Mouse (Mus musculus): ENCODE results near the gene Nup50. TPM values are rescaled to one million over a fixed set of nuclear protein-coding genes. Genes with fewer than 3 reads are reported as not detected.

Gene Nup50
- total and polyA plus RNA-seq, 3 experiments: 3.8 to 16.6 (median 15.5) TPM

DNA sequence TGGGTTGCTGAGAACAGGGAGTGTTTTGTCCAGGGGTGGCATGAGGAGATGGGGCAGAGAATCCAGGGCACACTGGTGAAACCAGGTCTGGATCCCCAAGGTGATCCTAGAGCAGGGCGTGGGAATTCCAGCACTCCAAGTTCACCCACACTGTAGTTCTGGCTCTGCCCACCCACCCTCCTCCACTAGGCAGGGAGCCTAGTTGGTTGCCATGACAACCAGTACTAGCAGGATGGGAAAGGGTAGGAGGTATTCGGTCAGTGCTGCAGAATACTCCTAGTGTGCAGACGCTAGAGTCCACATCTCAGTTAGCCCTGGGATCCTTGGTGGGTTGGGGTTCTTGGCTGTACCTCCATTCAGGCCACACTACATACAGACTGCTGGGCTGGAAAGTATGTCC is 34.6 kb downstream of the Nup50 start:
- Histone ChIP-seq H3K4me1 (ENCODE audit: control insufficient read depth, insufficient read depth, low read length) (no peaks in the 10 kb centered on the region), H3K27me3 (ENCODE audit: control insufficient read depth, insufficient read depth, low read length) (no peaks in the 10 kb centered on the region), H3K4me3 (no peak overlapping the region), H3K36me3 (ENCODE audit: control insufficient read depth, insufficient read depth, low read length) (no peaks in the 10 kb centered on the region), H3K79me2 (replicated peaks; ENCODE audit: control insufficient read depth, insufficient read depth, low read length) (peaks cover 3% of the 10 kb centered on the region), H3K27ac (no peak overlapping the region), H3K9ac (ENCODE audit: low read depth, low read length) (no peak overlapping the region)
- TF ChIP-seq CTCF (IDR thresholded peaks at IDR 0.05): no peak
- no peak for TF ChIP-seq EP300 (IDR thresholded peaks at IDR 0.05; ENCODE audit: insufficient read depth, low read depth, low read length)
- TF ChIP-seq POLR2A (IDR thresholded peaks at IDR 0.05; ENCODE audit: insufficient read depth, low read depth, low read length): no peak
- DNase-seq: no peak
- WGBS: 56% methylated on average over 3 of the region's 3 CpGs
- intact Hi-C loops (cut with DNase I): no loop called here

DNA sequence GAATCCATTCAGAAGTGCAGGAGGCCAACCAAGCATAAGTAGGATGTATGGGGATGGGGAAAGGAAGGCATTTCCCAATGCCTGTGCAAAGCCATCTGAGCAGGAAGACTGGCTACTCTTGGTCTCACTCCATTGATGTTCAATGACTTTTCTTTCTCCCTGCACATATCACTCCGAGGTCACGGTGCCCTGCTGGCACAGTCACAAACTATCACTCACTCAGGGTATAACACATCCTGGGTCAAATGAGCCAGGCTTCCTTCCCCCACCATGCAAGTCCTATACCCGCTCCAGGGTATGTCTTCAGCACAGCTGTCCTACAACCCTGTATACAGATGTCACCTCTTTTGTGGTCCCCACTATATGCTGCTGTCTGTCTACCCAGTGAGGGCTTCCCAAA is 35.1 kb downstream of the Nup50 start:
- TF ChIP-seq CTCF (IDR thresholded peaks at IDR 0.05): no peak
- TF ChIP-seq POLR2A (IDR thresholded peaks at IDR 0.05; ENCODE audit: insufficient read depth, low read depth, low read length): no peak
- TF ChIP-seq EP300 (IDR thresholded peaks at IDR 0.05; ENCODE audit: insufficient read depth, low read depth, low read length): no peak
- Histone ChIP-seq H3K9ac (ENCODE audit: low read depth, low read length) (no peak overlapping the region), H3K36me3 (ENCODE audit: control insufficient read depth, insufficient read depth, low read length) (no peaks in the 10 kb centered on the region), H3K27me3 (ENCODE audit: control insufficient read depth, insufficient read depth, low read length) (no peaks in the 10 kb centered on the region), H3K27ac (no peak overlapping the region), H3K4me1 (ENCODE audit: control insufficient read depth, insufficient read depth, low read length) (no peaks in the 10 kb centered on the region), H3K4me3 (no peak overlapping the region), H3K79me2 (replicated peaks; ENCODE audit: control insufficient read depth, insufficient read depth, low read length) (peaks cover 3% of the 10 kb centered on the region)
- DNase-seq: no peak
- 93% methylated on average over 3 of the region's 3 CpGs for WGBS
- intact Hi-C loops (cut with DNase I): no loop called here

DNA sequence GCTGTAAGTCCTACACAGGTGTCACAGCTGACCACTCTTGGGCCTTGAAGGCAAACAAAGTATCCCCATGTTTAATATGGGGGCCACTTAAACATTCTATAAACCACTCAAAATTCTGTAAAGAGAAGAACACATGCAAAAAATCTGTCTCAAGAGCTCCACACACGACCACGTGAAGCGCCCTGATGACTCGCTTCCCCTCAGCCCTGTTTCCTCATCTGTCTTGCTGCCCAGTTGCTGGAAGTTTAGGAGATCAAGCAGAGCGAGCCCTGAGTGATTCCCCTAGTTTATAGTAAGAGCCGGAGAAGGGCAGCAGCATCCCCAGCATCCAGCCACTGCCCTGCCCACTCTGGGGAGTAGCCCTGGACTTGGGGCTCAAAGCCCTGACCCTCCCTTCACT is 36.7 kb downstream of the Nup50 start:
- Histone ChIP-seq H3K4me1 (ENCODE audit: control insufficient read depth, insufficient read depth, low read length) (no peaks in the 10 kb centered on the region), H3K79me2 (replicated peaks; ENCODE audit: control insufficient read depth, insufficient read depth, low read length) (peaks cover 3% of the 10 kb centered on the region), H3K36me3 (ENCODE audit: control insufficient read depth, insufficient read depth, low read length) (no peaks in the 10 kb centered on the region), H3K4me3 (no peak overlapping the region), H3K27me3 (ENCODE audit: control insufficient read depth, insufficient read depth, low read length) (no peaks in the 10 kb centered on the region), H3K27ac (no peak overlapping the region), H3K9ac (ENCODE audit: low read depth, low read length) (no peak overlapping the region)
- DNase-seq: no peak
- 77% methylated on average over 6 of the region's 6 CpGs for WGBS
- intact Hi-C loops (cut with DNase I): no loop called here
- TF ChIP-seq EP300 (IDR thresholded peaks at IDR 0.05; ENCODE audit: insufficient read depth, low read depth, low read length) (no peak), CTCF (IDR thresholded peaks at IDR 0.05) (no peak), POLR2A (IDR thresholded peaks at IDR 0.05; ENCODE audit: insufficient read depth, low read depth, low read length) (no peak)

DNA sequence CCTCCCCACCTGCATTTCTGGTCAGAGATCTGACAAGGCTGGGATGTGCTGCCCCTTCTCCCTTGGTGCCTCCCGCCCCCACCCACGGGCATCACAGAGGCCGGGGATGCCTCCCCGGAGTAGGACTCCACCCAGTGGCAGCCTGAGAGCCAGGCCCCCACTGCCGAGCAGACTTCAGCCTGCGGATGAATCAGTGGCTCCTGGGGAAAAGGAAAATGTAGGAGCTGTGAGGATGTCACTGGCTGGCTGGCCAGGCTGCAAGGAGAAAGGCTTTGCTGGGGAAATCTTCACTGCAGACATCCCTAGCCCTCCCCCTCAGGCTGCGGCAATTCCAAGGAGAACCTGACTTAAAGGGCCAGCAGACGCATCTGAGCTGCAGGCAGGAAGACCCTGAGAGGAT is 37.5 kb downstream of the Nup50 start:
- Histone ChIP-seq H3K4me1 (ENCODE audit: control insufficient read depth, insufficient read depth, low read length) (no peaks in the 10 kb centered on the region), H3K9ac (ENCODE audit: low read depth, low read length) (no peak overlapping the region), H3K79me2 (replicated peaks; ENCODE audit: control insufficient read depth, insufficient read depth, low read length) (peaks cover 3% of the 10 kb centered on the region), H3K36me3 (ENCODE audit: control insufficient read depth, insufficient read depth, low read length) (no peaks in the 10 kb centered on the region), H3K27ac (no peak overlapping the region), H3K27me3 (ENCODE audit: control insufficient read depth, insufficient read depth, low read length) (no peaks in the 10 kb centered on the region), H3K4me3 (no peak overlapping the region)
- no peak for DNase-seq
- intact Hi-C loops (cut with DNase I): no loop called here
- no peak for TF ChIP-seq EP300 (IDR thresholded peaks at IDR 0.05; ENCODE audit: insufficient read depth, low read depth, low read length)
- 34% methylated on average over 8 of the region's 8 CpGs for WGBS

DNA sequence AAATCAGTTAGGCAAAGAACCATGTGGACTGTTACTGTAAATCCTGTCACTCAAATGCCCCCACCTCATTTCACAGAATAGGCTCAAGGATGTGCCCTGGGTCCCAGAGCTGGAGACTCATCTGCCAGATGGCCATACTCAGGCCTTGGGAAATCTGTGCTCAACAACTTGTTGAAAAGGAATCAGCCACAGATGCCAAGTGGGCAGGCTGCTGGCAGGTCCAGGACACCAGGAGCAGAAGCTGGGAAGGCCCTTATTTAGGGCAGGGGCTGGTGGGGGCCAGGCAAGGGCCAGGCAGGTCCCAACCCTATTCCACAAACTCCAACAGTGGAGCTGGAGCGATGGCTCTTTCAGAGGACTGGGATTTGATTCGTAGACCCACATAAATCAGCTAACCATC is 39.3 kb downstream of the Nup50 start:
- Histone ChIP-seq H3K4me3 (no peak overlapping the region), H3K4me1 (ENCODE audit: control insufficient read depth, insufficient read depth, low read length) (no peaks in the 10 kb centered on the region), H3K36me3 (ENCODE audit: control insufficient read depth, insufficient read depth, low read length) (no peaks in the 10 kb centered on the region), H3K27ac (no peak overlapping the region), H3K79me2 (replicated peaks; ENCODE audit: control insufficient read depth, insufficient read depth, low read length) (peaks cover 3% of the 10 kb centered on the region), H3K27me3 (ENCODE audit: control insufficient read depth, insufficient read depth, low read length) (no peaks in the 10 kb centered on the region), H3K9ac (ENCODE audit: low read depth, low read length) (no peak overlapping the region)
- no peak for DNase-seq
- intact Hi-C loops (cut with DNase I): no loop called here
- 93% methylated on average over 2 of the region's 2 CpGs for WGBS
- TF ChIP-seq EP300 (IDR thresholded peaks at IDR 0.05; ENCODE audit: insufficient read depth, low read depth, low read length): no peak
- TF ChIP-seq CTCF (IDR thresholded peaks at IDR 0.05): no peak
- no peak for TF ChIP-seq POLR2A (IDR thresholded peaks at IDR 0.05; ENCODE audit: insufficient read depth, low read depth, low read length)

DNA sequence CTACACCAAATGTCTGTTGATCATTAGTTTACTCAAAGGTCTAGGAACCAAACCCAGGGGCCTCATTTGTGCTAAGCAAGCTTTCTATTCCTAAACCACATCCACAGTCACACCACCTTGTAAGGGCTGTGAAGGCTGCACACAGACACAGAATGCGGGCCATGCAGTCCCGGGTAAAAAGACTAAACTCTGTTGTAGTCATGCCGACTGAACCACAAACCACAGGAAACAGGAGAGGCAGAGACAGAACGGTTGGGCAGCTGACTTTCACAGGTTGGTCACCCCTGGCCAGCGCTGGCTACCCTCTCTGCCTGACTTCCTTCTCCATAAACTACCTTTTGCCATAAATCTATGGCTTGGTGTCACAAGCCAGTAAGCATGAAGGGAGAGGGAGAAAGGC is 41.6 kb downstream of the Nup50 start:
- WGBS: 79% methylated on average over 5 of the region's 5 CpGs

More for the DNA sequence above, 41.6 kb downstream of the Nup50 start:
- H3K4me3 ChIP-seq: no peak overlapping the region
- no peaks in the 10 kb centered on the region for H3K36me3 ChIP-seq (ENCODE audit: control insufficient read depth, insufficient read depth, low read length)
- no peak overlapping the region for H3K9ac ChIP-seq (ENCODE audit: low read depth, low read length)
- intact Hi-C loops (cut with DNase I): no loop called here
- H3K27me3 ChIP-seq (ENCODE audit: control insufficient read depth, insufficient read depth, low read length): no peaks in the 10 kb centered on the region
- no peak overlapping the region for H3K27ac ChIP-seq
- peaks cover 3% of the 10 kb centered on the region for H3K79me2 ChIP-seq (replicated peaks; ENCODE audit: control insufficient read depth, insufficient read depth, low read length)
- H3K4me1 ChIP-seq (ENCODE audit: control insufficient read depth, insufficient read depth, low read length): no peaks in the 10 kb centered on the region
- no peak for DNase-seq
- TF ChIP-seq EP300 (IDR thresholded peaks at IDR 0.05; ENCODE audit: insufficient read depth, low read depth, low read length) (no peak), POLR2A (IDR thresholded peaks at IDR 0.05; ENCODE audit: insufficient read depth, low read depth, low read length) (no peak), CTCF (IDR thresholded peaks at IDR 0.05) (no peak)
